Mouse (Mus musculus) monocyte, adult 2 months (primary cell): ENCODE results near the gene Zfp365.
A peak's percentile ranks its signal among the peaks of the same experiment; 100 is the strongest.

Experiments
- DNase-seq, 2 experiments: peaks; one replicate each; pipeline ENCODE4 v3.0.0; 2022; ENCODE audit warnings: low spot score in 2 of 2, low read depth in 1 of 2

The Zfp365 gene

GRCm38 (mm10) chr10:67912337-67912776 lies at the start of gene Zfp365:
Gene Zfp365, minus strand, starts transcription at chr10:67912662.
- DNase-seq, result peak in 1 of 2 experiments; percentile 2

GRCm38 (mm10) chr10:67959982-67960381 lies 47.5 kb upstream of the Zfp365 start:
- no peak for DNase-seq

GRCm38 (mm10) chr10:67955982-67956381 lies 43.5 kb upstream of the Zfp365 start:
- no peak for DNase-seq

- no peak for DNase-seq
These were observed 39.2 kb upstream of the Zfp365 start for GRCm38 (mm10) chr10:67951690-67952089.

- DNase-seq, result no peak
These were observed 37.7 kb upstream of the Zfp365 start for GRCm38 (mm10) chr10:67950059-67950748.

- peak in 1 of 2 experiments; percentile 26 for DNase-seq
These were observed 31.1 kb upstream of the Zfp365 start for GRCm38 (mm10) chr10:67943513-67943912.

- no peak for DNase-seq
These were observed 27.1 kb upstream of the Zfp365 start for GRCm38 (mm10) chr10:67939546-67939945.

GRCm38 (mm10) chr10:67937775-67938174 lies 25.3 kb upstream of the Zfp365 start:
- no peak for DNase-seq

GRCm38 (mm10) chr10:67936944-67937343 lies 24.5 kb upstream of the Zfp365 start:
- DNase-seq, result no peak

GRCm38 (mm10) chr10:67932780-67933179 lies 20.3 kb upstream of the Zfp365 start:
- DNase-seq, result no peak

- DNase-seq, result no peak
These were observed 18.9 kb upstream of the Zfp365 start for GRCm38 (mm10) chr10:67931328-67931727.

GRCm38 (mm10) chr10:67928584-67928983 lies 16.1 kb upstream of the Zfp365 start:
- no peak for DNase-seq

- no peak for DNase-seq
These were observed 15.4 kb upstream of the Zfp365 start for GRCm38 (mm10) chr10:67927718-67928455.

- DNase-seq, result no peak
These were observed 11.6 kb upstream of the Zfp365 start for GRCm38 (mm10) chr10:67924030-67924429.

GRCm38 (mm10) chr10:67921777-67922176 lies 9.3 kb upstream of the Zfp365 start:
- DNase-seq, result no peak

GRCm38 (mm10) chr10:67919706-67920105 lies 7.2 kb upstream of the Zfp365 start:
- DNase-seq, result no peak

- DNase-seq, result no peak
These were observed 5.9 kb upstream of the Zfp365 start for GRCm38 (mm10) chr10:67918194-67918899.

- DNase-seq, result no peak
These were observed 4.9 kb upstream of the Zfp365 start for GRCm38 (mm10) chr10:67917356-67917755.

- no peak for DNase-seq
These were observed 770 bp downstream of the Zfp365 start for GRCm38 (mm10) chr10:67911447-67912336.

- DNase-seq, result no peak
These were observed 4.5 kb downstream of the Zfp365 start for GRCm38 (mm10) chr10:67907931-67908330.

- no peak for DNase-seq
These were observed 5.5 kb downstream of the Zfp365 start for GRCm38 (mm10) chr10:67906926-67907325.
